Mouse (Mus musculus) layer of hippocampus, adult 2 months (tissue): Measurements from ENCODE around the gene Gm17268. TPM values are rescaled to one million over a fixed set of nuclear protein-coding genes. Genes with fewer than 3 reads are reported as not detected.

Experiments used
- DNase-seq, 2 experiments: peaks; one replicate each; pipeline ENCODE4 v3.0.0; 2022; ENCODE audit warnings: low spot score in 2 of 2
- H3K27ac ChIP-seq: fragments of 200-600 bp; 2 replicates; pipeline ENCODE4 v1.8.1; 2022
- H3K4me3 ChIP-seq: fragments of 200-600 bp; 2 replicates; pipeline ENCODE4 v1.8.1; 2022; ENCODE audit warnings: mild to moderate bottlenecking
- CTCF ChIP-seq: fragments of 200-600 bp; conservative IDR thresholded peaks from 2 replicates; pipeline ENCODE4 v1.8.1; 2022; ENCODE audit warnings: antibody characterized with exemption, mild to moderate bottlenecking, moderate library complexity
- total RNA-seq, 2 experiments: library from RNA; stranded (reverse); gene quantifications; 2 replicates each; pipeline ENCODE4 v1.2.3; 2021

Gm17268 gene
- total RNA-seq, 2 experiments from 2014 or later: not detected

DNA sequence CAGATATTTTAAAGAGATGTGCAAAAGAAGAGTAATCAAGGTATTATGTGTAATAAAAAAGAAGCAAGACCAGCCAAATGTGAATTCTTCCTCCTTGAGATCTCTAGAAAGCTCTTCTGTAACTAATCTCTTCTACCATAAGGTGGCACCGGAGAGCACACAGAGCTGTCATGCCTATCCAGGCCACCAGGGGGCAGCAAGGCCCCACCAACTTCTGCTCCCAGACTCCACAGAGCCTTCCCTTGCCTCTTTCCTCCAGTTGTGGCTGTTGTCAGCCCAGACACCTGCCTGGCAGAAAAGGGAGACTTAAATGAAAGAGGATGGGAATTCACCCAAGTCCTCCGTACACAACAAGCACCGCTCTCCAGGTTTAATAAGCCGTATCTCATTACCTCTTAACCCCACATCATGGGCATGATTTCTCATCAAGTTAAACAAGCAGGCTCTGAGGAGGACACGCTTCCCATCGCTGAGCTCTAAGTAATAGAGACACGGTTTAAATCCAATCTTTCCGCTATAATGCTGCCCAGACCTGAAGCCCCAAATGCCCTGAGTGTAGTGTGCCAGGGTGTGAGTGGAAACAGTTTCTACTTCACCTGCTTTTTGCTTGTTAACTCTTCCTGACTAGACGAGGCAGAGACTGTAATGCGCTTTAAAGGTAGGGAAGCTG, 42.1 kb downstream of the Gm17268 start:
- no peak overlapping the region for H3K4me3 ChIP-seq
- no peak overlapping the region for H3K27ac ChIP-seq
- TF ChIP-seq CTCF: peak; percentile 100
- peak; percentile 76 to 88 for DNase-seq

- DNase-seq: peak; percentile 54 to 77
- H3K27ac ChIP-seq: no peak overlapping the region
- peak; percentile 96 for TF ChIP-seq CTCF
- no peak overlapping the region for H3K4me3 ChIP-seq
Observed at GRCm38 (mm10) chr11:81983146-81983545, 55.2 kb downstream of the Gm17268 start.

- H3K4me3 ChIP-seq: no peak overlapping the region
- H3K27ac ChIP-seq: no peak overlapping the region
- no peak for DNase-seq
- TF ChIP-seq CTCF: no peak
Observed at GRCm38 (mm10) chr11:81982191-81982590, 56.2 kb downstream of the Gm17268 start.

Other genes starting within 250 kb of the Gm17268 start
- gene 5530401A14Rik, start 177.9 kb downstream of the Gm17268 start, total RNA-seq: under 1 TPM; 0.12 to 0.20 TPM
- gene Asic2, start 70.1 kb downstream of the Gm17268 start, total RNA-seq: 10 to 100 TPM; 58.5 to 65.6 TPM
- not detected for gene Ccl2, start 3.0 kb downstream of the Gm17268 start, total RNA-seq
- gene Ccl7, start 7.2 kb upstream of the Gm17268 start, total RNA-seq: not detected
- under 1 TPM in 1 of 2 experiments, not detected in 1; 0.34 TPM for gene Ccl11, start 19.3 kb upstream of the Gm17268 start, total RNA-seq
- gene Ccl12, start 63.3 kb upstream of the Gm17268 start, total RNA-seq: not detected
- not detected for gene Ccl8, start 76.6 kb upstream of the Gm17268 start, total RNA-seq